Mouse (Mus musculus) ES-CJ7 (cell line): ENCODE data around the gene Gjc1.

Experiments used
- DNase-seq: peaks from one replicate; pipeline ENCODE4 v3.0.0; 2011; ENCODE audit warnings: low read depth, low spot score

Gjc1 gene

DNA sequence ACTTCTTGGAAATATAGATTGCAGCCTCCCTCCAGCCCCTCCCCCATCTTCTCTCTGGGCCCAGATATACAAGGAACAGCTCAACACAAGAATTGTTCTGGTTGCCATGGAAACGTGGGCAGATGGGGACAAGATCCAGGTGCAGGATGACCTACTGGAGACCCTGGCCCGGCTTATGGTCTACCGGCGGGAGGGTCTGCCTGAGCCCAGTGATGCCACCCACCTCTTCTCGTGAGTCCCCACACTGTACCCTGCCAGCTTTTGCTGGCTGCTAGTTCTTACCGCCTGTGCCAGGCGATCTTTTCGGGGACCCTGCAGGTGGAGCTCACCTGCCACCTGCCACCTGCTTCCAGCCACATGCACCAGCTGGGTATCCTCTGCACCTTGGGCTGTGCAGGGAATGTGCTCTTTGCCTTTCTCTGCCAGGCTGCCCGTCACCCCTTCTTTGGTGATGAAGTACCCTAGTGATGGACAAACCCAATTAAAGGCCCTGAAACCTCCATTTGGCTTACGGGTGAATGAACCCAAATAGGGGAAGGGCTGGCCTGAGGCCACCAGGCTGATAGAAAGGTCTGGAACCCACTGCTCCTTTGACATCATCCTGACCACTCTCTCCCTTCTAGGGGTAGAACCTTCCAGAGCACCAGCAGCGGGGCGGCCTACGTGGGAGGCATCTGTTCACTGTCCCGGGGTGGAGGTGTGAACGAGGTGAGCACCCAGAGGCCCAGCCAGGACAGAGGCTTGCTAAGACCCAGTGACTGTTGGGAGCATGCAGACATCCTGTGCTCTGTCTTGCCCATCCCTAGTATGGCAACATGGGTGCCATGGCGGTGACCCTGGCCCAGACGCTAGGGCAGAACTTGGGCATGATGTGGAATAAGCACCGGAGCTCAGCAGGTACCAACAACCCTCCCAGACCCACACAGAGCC, 46.5 kb downstream of the Gjc1 start:
- peak; percentile 39 for DNase-seq

- DNase-seq, result no peak
Measured at GRCm38 (mm10) chr11:102771916-102772714, 47.4 kb downstream of the Gjc1 start.

GRCm38 (mm10) chr11:102770662-102771435, 48.7 kb downstream of the Gjc1 start:
- DNase-seq, result no peak

- DNase-seq, result no peak
Measured at GRCm38 (mm10) chr11:102769993-102770661, 49.4 kb downstream of the Gjc1 start.

GRCm38 (mm10) chr11:102769141-102769540, 50.4 kb downstream of the Gjc1 start:
- DNase-seq, result no peak

- no peak for DNase-seq
Measured at GRCm38 (mm10) chr11:102767055-102767670, 52.3 kb downstream of the Gjc1 start.

DNA sequence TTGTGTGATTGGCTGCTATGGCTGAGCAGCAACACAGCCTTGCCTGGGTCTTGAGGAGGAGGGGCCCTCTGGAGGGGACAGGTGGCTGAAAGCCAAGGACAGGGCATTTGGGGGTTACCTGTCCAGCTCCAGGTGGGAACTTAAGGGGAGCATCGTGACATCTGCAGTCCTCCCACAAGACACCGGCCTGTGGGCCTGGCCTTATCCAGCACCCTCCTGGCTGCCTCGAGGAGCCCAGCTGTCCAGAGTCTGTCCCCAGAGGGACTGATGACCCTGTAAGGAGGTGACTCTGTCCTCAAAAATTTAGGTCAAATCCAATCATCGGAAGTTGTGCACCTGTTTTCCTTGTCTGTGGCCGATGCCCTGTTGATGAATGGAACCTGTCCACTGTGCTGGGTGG, 54.1 kb downstream of the Gjc1 start:
- no peak for DNase-seq

- peak; percentile 87 for DNase-seq
Measured at GRCm38 (mm10) chr11:102763009-102763767, 56.3 kb downstream of the Gjc1 start.

- DNase-seq, result no peak
Measured at GRCm38 (mm10) chr11:102762248-102762647, 57.3 kb downstream of the Gjc1 start.

DNA sequence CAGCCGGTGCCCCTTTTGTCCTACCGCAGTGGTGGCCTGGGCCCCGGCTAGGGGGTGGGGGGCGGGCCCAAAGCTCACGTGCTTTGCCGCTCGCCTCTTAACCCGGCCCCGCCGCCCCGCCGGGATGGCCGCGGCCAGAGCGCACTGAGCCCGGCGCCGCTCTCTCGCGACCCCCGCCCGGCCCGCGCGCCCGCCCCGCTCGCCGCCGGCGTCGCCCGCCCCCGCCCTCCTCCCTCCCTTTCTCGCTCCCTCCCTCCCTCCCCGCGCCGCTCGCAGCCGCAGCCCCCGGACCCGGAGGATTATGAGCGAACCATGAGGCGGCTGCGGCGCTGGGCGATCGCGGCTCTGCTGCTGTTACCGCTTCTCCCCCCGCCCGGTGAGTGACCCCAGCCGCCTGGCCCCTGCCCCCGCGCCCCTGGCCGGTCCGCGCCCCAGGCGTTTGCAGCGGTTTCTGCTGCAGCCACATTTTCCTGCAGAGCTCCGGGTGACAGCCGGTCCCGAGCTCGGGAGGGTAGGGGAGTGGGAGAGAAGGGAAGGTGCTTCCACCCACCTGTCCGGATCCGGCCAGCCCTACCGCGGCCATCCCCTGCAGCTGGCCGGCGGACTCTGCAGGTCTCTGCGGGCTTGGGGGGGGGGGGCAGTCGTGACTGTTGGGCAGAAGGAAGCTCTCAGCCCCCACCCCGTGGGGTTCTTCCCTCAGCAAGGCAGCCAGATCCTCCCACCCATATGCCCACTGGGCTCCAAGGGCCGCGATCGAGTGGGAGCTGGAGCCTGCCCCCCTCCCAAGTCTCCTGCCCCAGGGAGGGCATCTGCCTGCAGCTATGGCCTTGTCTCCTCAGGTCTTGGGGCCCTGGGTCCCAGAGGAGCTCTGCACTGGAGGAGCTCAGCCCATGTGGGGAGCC, 57.9 kb downstream of the Gjc1 start, which contains the start of gene Adam11:
Adam11 (plus strand) TSS at position 131 of the 902 bp plus-strand sequence.
- no peak for DNase-seq

- DNase-seq, result no peak
Measured at GRCm38 (mm10) chr11:102760805-102761308, 58.6 kb downstream of the Gjc1 start.

- DNase-seq, result no peak
Measured at GRCm38 (mm10) chr11:102758977-102759376, 60.5 kb downstream of the Gjc1 start.

- no peak for DNase-seq
Measured at GRCm38 (mm10) chr11:102755391-102755790, 64.1 kb downstream of the Gjc1 start.

GRCm38 (mm10) chr11:102754416-102754815, 65.1 kb downstream of the Gjc1 start:
- no peak for DNase-seq

DNA sequence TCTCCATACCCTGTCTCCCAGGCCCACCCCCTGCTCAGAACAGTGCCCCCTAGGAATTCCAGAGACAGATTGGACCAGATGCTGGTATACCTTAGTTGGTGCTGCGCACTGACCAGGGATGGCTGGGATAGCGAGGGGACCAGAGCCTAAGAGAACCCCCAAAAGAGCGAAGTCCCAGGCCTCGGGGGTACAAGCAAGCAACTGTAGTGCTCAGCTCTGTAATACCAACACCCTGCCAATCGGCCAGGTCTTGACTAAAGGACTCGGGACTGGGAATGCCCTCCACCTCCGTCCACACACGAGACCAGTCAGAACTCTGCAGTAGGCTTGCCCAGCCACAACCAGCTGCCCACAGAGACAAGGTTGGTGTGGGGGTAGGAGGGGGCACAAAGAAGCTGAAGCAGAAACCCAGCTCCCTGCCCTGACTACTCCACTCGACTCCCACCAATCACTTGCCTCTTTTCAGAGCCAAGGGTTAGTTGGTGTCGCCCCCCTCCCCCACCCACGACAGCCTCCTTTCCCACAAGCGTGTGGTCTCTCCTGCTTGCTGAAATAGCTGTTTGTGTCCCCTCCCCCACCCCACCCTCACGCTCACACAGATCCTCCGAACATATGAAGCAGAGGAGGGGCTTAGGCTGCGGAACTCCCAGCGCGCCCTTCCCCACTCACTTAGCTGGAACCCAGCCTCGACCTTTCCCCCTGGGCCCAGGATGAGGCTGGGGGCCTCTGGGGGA, 65.7 kb downstream of the Gjc1 start:
- no peak for DNase-seq

- DNase-seq, result no peak
Measured at GRCm38 (mm10) chr11:102752896-102753590, 66.5 kb downstream of the Gjc1 start.

- no peak for DNase-seq
Measured at GRCm38 (mm10) chr11:102749712-102750111, 69.8 kb downstream of the Gjc1 start.
